Mouse (Mus musculus) liver, postnatal 0 days (tissue): ENCODE data around the gene Cbr1.

Experiments used
- CTCF ChIP-seq: sonication (generic); IDR thresholded peaks from 2 replicates; pipeline ENCODE4 v1.5.1; 2016; ENCODE audit warnings: antibody characterized with exemption, low read depth
- EP300 ChIP-seq: IDR thresholded peaks from 2 replicates; pipeline ENCODE4 v1.6.1; 2016; ENCODE audit warnings: antibody characterized with exemption, low read depth, mild to moderate bottlenecking

DNA sequence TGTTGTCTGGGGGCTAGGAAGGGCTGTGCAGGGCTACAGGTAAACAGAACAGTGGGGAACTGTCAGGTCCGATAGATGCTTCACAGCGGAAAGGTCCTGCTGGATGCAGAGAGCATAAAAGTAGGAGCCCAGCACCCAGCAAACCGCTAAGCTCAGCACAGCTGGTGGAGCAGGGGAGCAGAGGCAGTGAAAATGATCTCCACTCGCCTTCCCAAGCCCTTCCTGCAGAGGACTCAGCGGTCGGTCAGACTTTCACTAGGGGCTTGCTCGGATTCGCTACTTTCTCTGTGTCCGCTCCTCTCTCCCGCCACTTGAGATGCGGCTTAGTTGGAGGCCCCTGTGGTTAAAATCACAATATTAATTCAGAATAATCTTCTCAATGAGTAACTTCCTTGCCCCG is 47.2 kb upstream of the Cbr1 start:
- TF ChIP-seq CTCF (no peak), EP300 (no peak)
